Mouse (Mus musculus): Measurements from ENCODE around the gene Gcdh.
"Not testable (repeated sequence)": the region's sequence is repeated elsewhere in the genome, so short reads cannot be mapped to it uniquely, and the experiment has no call there.

Gcdh gene

DNA sequence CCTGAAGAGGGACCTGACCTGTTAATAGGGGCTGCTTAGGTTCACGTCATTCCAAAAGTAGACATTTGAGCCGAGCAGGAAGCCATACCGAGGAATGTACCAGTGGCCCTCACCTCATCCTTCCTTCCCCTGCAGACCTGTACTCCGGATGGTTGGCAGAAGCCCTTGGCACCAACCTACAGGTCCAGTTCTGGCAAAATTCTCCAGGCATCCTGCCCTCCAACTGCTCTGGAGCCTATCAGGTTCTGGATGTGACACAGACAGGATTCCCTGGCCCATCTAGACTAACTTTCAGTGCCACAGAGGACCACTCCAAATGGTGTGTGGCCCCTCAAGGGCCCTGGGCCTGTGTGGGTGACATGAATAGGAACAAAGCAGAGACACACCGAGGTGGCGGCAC lies 16.8 kb upstream of the Gcdh start:
- no peak for DNase-seq (ENCODE audit: low read depth, low spot score)

- peak; percentile 67 for DNase-seq (ENCODE audit: low read depth, low spot score)
These were observed 16.2 kb upstream of the Gcdh start for GRCm38 (mm10) chr8:84909949-84910348.

GRCm38 (mm10) chr8:84909162-84909767 lies 15.5 kb upstream of the Gcdh start:
- DNase-seq (ENCODE audit: low read depth, low spot score), result no peak

GRCm38 (mm10) chr8:84908421-84909161 lies 14.9 kb upstream of the Gcdh start, which contains the start of gene Dnase2a:
Gene Dnase2a, plus strand, starts transcription at chr8:84908560.
- peak; percentile 100 for DNase-seq (ENCODE audit: low read depth, low spot score)

GRCm38 (mm10) chr8:84907979-84908378 lies 14.3 kb upstream of the Gcdh start:
- not testable (repeated sequence) for DNase-seq (ENCODE audit: low read depth, low spot score)

DNA sequence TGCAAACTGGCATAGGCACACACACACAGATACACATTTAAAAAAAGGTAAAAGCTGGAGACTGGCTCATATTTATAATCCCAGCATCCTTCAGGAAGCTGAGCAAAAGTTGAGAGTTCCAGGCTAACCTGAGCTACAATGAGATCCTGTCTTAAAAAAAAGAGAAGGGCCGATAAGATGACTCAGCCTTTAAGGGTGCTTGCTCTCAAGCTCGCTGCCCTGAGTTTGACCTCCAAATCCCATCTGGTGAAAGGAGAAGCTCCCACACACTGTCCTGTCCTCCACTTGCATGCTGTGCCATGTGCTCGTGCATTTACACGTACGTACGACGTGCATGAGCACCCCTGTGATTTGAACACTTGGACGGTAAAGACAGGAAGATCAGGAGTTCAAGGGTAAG lies 13.8 kb upstream of the Gcdh start:
- DNase-seq (ENCODE audit: low read depth, low spot score), result peak; percentile 59

- DNase-seq (ENCODE audit: low read depth, low spot score), result no peak
These were observed 13.3 kb upstream of the Gcdh start for GRCm38 (mm10) chr8:84907037-84907436.

- DNase-seq (ENCODE audit: low read depth, low spot score), result no peak
These were observed 10.6 kb upstream of the Gcdh start for GRCm38 (mm10) chr8:84904351-84904750.

DNA sequence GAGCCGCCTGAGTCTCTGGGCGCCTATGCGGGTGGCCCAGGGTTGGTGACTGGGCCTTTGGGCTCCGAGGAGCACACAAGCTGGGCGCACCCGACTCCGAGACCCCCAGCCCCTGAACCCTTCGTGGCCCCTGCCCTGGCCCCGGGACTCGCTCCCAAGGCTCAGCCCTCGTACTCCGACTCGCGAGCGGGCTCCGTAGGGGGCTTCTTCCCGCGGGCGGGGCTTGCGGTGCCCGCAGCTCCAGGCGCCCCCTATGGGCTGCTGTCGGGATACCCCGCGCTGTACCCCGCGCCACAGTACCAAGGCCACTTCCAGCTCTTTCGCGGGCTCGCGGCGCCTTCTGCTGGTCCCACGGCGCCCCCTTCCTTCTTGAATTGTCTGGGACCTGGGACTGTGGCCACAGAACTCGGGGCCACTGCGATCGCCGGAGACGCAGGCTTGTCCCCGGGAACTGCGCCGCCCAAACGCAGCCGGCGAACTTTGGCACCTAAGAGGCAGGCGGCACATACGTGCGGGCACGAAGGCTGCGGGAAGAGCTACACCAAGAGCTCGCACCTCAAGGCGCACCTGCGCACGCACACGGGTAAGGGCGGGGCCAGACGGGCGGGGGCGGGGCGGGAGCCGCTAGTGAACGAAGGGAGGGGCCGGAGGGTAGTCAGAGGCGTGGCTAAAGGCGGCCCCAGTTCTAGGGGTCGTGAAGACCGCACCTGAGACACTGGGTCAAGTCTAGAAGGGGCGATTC lies 9.4 kb upstream of the Gcdh start:
- peak; percentile 76 for DNase-seq (ENCODE audit: low read depth, low spot score)

GRCm38 (mm10) chr8:84902367-84902919 lies 8.7 kb upstream of the Gcdh start:
- DNase-seq (ENCODE audit: low read depth, low spot score), result no peak

- no peak for DNase-seq (ENCODE audit: low read depth, low spot score)
These were observed 8.0 kb upstream of the Gcdh start, which contains the start of gene Klf1 for GRCm38 (mm10) chr8:84901752-84902151. Gene Klf1, plus strand, starts transcription at chr8:84901928.

DNA sequence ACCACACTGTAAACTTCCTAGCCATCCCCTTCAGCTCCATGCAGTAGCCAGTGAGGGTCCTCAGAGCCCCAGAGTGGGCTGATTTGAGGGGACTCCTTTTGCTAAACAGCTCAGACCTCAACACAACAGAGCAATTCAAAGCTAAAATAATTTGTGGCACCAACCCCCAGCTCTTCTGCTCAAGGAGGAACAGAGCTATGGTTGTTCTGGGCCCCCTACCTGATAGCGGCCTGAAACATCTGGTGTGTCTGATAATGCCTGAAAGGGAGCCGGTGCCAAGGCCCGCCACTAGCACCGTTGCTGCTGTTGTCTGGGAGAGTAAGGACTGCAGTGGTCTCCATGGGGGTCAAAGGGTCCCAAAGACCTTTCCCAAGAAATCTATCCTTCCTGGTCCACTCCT lies 7.3 kb upstream of the Gcdh start:
- no peak for DNase-seq (ENCODE audit: low read depth, low spot score)

DNA sequence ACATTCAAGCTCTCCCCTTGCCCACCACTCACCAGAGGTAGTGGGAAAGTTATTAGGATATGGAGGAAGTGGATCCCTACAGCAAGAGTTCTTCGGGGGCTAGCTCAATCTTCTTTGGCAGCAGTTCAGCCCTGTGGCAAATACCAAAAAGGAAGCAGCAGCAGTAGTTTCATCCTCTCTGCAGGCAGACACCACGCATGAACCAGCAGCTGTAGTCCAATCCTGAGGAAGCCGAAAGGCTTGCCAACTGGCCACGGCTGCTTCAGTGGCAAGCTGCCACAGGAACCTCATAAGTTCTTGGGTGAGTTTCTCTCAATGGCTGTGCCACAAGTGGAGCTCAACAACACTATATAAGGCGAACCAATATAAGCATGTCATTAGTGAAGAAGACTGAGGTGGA lies 2.2 kb upstream of the Gcdh start:
- no peak for DNase-seq (ENCODE audit: low read depth, low spot score)

GRCm38 (mm10) chr8:84892993-84893708 lies 570 bp downstream of the Gcdh start:
- DNase-seq (ENCODE audit: low read depth, low spot score), result peak; percentile 15

DNA sequence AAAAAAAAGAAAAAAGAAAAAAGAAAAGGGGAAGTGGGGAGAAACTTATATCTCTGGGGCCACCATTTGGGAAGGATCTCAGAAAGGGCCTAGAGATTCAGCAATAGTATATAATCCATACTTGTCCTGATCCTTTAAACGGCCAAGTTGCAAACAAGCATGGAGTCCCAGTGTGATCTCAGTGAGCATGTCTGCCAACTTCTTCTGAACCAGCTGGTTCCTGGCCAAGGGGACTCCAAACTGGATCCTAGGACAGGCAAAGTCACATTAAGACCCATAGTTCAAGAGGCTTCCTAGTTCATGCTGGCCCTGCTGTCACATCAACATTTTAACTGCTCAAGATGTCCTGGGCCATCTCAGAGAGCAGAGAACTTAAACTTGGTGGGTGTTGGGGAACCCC lies 4.6 kb downstream of the Gcdh start:
- DNase-seq (ENCODE audit: low read depth, low spot score), result no peak

DNA sequence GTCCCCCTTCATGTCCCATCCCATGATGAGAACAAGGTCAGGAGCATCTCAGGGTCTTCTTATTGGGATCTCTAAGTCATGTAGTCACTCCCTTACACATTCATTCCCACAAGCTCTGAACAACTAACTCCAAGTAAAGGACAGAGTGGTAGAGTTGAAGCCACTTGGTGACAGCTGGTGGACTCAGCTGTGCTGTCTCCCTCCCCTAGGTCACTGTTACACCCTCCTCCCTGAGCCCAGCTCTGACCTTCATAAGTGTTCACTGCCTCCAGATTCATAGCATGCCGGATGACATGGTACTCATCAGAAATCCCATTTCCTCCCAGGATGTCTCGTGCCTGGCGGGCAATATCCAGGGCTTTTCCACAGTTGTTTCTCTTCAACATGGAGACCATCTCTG lies 5.4 kb downstream of the Gcdh start:
- no peak for DNase-seq (ENCODE audit: low read depth, low spot score)

- no peak for DNase-seq (ENCODE audit: low read depth, low spot score)
These were observed 9.0 kb downstream of the Gcdh start for GRCm38 (mm10) chr8:84884728-84885127.

DNA sequence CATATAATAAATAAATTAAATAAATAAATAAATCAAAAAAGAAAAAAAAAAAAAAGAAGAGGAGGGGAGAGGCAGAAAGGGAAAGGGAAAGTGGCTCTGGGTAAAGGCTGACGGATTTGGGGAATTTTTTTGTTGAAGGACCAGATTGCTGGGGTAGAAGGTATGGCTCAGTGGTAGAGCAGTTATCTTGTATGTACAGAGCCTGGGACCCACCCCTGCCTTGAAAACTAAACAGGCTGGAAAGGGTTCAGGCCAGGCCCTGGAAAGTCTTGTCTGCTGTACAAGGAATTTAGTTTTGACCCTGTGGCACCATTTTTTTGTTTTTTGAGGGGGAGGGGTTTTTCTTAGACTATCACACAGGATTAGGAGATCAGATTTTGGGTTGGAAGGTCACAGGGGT lies 14.8 kb downstream of the Gcdh start:
- no peak for DNase-seq (ENCODE audit: low read depth, low spot score)

DNA sequence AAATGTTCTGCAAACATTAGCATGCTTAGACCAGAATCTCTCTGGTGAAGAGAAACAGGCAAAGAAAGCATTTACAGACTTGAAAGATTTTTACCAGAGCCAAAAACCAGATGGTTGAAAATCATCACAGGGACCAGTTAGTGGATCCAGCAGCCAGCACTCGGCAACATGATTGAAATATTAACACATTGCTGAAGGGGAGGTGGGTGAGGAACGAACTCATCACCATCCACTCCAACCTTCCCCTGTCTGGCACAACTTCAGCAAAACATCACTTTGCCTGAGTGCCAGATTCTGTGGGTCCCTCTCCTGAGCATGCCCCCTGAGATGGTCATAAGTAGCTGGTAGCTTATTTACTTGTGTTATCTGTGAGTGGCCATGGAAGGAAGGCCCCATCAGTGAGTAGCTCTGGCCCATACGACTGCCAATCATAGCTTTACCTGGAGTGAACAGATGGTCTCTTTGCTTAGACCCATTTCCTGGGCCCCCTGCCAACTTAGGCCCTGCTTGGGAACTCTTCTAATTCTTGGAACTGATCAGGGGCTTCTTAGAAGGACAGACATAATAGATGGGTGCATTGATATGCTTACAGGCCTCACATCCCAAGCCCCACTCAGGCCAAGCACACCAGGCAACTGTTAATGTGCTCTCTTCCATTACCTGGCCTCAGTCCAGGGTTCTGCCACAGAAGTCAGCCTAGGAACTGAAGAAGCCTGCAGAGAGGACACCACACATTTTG lies 16.3 kb downstream of the Gcdh start:
- no peak for DNase-seq (ENCODE audit: low read depth, low spot score)

GRCm38 (mm10) chr8:84874339-84874738 lies 19.4 kb downstream of the Gcdh start:
- DNase-seq (ENCODE audit: low read depth, low spot score), result no peak

DNA sequence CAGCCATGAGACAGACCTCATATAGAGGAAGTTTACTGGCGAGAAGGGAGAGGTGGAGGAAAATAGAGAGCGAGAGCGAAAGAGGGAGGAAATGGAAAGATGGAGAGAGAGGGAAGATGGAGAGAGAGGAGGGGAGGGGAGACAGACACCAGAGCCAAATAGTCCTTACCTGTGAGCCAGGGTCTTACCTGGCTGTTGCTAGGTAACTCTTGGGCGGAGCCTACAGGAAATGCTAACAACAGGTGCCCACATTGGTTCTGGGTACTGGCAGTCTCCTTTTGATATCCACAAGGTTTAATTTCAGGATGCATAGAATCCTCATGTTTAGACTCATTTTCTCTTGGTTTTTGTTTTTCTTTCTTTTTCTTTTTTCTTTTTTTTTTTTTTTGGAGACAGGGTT lies 20.7 kb downstream of the Gcdh start:
- no peak for DNase-seq (ENCODE audit: low read depth, low spot score)
